ENCODE assay signal across 14 mouse cellular contexts in the genomic region with DNA sequence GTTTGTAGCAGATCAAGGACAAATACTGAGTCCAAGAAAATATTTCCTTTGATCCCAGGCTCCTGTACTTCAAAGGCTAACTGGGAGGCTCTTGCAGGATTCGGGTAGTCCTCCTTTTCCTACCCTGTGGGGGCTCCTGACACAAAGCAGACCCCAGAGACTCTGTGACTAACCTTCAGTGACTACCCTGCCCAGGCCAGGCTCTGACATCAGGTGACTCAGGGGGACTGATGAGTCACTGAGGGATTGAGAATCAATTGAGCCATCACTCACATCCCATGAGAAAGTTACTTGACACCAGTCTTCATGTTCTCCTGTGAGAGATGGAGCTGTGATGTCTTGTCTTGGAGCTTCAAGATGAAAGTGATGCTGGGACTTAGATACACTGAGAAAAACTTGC.
"Had no signal": no experiment of that assay in that cellular context is flagged by ENCODE, and none has a peak within 500 bp of the region (broad histone marks: within the 10 kb centered on the region; RNA-seq: fewer than 3 reads in every experiment).

No protein-coding gene starts in this region.

- H3K9me3 ChIP-seq: limb, embryonic 12.5 days; limb, embryonic 15.5 days; liver, embryonic 12.5 days; liver, embryonic 15.5 days; midbrain, embryonic 13.5 days had no signal

- H3K4me2 ChIP-seq: limb, embryonic 12.5 days; limb, embryonic 15.5 days; liver, embryonic 12.5 days; liver, embryonic 15.5 days; midbrain, embryonic 13.5 days had no signal

- H3K4me3 ChIP-seq: limb, embryonic 12.5 days; limb, embryonic 15.5 days; liver, embryonic 12.5 days; liver, embryonic 15.5 days; midbrain, embryonic 13.5 days had no signal

- DNase-seq: kidney, postnatal 14 days; kidney, postnatal 4 days; left cerebral cortex, postnatal 4 days; lung, adult 2 months; lung, postnatal 14 days; thymus, adult 18-20 months; thymus, postnatal 14 days; thymus, postnatal 4 days had no signal

- H3K27ac ChIP-seq: limb, embryonic 12.5 days; limb, embryonic 15.5 days; liver, embryonic 12.5 days; liver, embryonic 15.5 days; macrophage; midbrain, embryonic 13.5 days had no signal

- ATAC-seq: liver, embryonic 12.5 days; midbrain, embryonic 13.5 days had no signal

- H3K27me3 ChIP-seq: limb, embryonic 12.5 days; limb, embryonic 15.5 days had no signal

- H3K36me3 ChIP-seq: limb, embryonic 12.5 days; limb, embryonic 15.5 days; liver, embryonic 12.5 days; liver, embryonic 15.5 days; midbrain, embryonic 13.5 days had no signal

- H3K4me1 ChIP-seq: liver, embryonic 15.5 days had no signal

- H3K9ac ChIP-seq: limb, embryonic 12.5 days; limb, embryonic 15.5 days; liver, embryonic 12.5 days; liver, embryonic 15.5 days; midbrain, embryonic 13.5 days had no signal
